Mouse (Mus musculus) kidney, postnatal 14 days (tissue): ENCODE measurements around the gene Rhobtb1.

Source experiments
- DNase-seq: peaks from one replicate; pipeline ENCODE4 v3.0.0; 2022; ENCODE audit warnings: mixed read lengths

The Rhobtb1 gene

DNA sequence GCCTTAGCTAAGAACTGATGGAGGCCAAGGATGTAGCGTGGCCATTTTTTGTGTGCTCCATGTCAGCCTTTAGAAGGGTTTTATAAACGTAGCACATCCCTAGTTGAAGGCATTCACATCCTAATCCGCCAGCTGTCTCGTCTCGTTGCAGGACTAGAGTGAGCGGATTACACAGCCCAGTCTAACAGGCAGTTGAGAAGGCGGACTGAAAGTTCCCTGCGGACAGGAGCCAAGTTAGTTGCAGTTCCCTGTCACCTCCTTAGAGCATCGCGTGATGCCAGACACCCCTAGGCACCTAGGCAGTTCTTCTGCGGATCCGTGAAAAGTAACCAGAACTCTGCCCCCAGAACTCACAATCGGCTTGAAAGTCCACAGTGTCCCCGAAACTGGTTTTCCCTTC, 60.7 kb downstream of the Rhobtb1 start:
- DNase-seq = peak; percentile 53

DNA sequence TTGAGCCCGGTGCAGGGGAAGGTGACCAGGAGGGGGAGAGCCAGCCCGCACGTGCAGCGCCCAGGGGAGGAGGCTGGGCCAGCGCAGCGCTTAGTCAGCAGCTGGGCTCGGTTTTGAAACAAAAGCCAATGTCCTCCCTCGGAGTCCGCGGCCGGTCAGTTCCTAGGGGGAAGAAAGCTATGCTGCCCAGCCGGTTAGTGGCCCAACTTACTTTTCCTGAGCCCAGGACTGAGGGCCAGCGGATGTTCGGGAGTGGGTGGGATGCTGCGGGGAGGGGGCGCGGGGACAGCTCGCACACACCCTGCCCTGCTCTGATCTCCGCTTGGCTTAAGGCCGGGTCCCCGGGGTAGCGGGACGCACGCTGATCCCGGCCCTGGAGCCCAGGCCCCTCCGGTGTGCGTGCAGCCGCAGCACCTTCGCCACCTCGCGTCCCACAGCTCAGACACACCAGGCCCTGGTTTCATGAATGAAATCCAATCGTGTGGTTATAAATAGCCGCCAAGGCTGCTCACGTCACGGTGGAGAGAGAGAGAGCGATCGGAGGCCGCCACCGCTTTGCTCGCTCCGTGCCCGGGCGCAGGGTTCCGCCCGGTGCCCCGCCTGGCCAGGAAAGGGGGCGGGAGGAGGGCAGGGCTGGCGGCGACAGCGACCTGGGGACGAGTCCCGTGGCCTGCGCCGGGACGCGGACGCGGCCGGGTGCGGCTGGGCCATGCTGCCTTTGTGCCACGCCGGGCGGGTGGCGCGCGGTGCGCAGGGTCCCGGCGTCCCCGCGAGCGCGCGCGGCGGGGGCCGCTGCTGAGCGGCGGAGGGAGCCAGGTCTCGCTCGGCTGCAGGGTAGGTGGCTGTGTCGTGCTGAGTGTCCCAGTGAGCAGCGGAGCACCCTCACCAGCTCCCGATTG, 61.6 kb downstream of the Rhobtb1 start, which contains the start of gene A930033H14Rik:
TSS of gene A930033H14Rik (minus strand) at position 557 of the 899 bp plus-strand sequence.
- DNase-seq = peak; percentile 89

GRCm38 (mm10) chr10:69213451-69213877, 62.2 kb downstream of the Rhobtb1 start:
- DNase-seq = no peak

- DNase-seq = no peak
Observed at GRCm38 (mm10) chr10:69213986-69214385, 62.8 kb downstream of the Rhobtb1 start.

DNA sequence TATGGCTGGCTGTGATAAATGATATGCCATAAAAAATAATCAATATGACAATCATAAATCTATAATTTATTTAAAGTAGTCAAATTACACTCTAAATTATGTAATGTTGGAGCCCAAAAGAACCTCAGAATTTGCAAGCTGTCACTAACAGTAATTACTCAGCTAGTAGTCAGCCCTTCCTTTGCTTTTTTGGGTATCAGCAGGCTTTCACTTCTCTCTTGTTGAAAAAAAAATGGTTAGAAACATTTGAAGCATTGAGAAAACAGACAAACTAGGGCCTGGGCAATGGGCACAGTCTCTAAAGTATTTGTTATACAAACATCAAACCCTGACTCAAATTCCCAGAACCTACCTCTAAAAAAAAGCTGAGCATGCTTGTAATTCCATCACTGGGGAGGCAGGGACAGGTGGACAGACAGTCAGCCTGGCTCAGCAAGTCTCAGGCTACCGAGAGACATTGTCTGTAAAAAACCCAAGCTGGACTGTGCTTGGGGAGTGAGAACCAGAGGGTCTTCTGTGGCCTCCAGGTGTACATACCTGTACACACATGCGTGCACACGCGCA, 66.0 kb downstream of the Rhobtb1 start:
- DNase-seq = no peak

GRCm38 (mm10) chr10:69218458-69219288, 67.4 kb downstream of the Rhobtb1 start:
- peak; percentile 83 for DNase-seq

DNA sequence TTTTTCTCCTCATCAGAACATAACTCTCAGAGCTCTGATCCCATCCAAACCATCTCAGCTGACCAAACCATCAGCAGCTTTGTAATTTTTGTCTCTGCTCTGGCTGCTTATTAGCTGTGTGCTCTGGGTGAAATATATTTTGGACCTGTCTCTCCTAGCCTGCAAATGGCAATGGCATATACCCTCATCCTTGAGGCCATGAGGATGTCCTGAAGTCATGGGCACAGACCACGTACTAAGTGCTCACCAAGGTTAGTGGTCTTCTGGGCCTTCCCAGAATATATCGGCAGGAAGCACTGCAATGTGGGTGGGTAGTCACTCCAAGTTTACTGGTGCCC, 68.0 kb downstream of the Rhobtb1 start:
- no peak for DNase-seq

GRCm38 (mm10) chr10:69220296-69220695, 69.1 kb downstream of the Rhobtb1 start:
- DNase-seq = peak; percentile 74

GRCm38 (mm10) chr10:69221148-69221547, 69.9 kb downstream of the Rhobtb1 start:
- DNase-seq = no peak

DNA sequence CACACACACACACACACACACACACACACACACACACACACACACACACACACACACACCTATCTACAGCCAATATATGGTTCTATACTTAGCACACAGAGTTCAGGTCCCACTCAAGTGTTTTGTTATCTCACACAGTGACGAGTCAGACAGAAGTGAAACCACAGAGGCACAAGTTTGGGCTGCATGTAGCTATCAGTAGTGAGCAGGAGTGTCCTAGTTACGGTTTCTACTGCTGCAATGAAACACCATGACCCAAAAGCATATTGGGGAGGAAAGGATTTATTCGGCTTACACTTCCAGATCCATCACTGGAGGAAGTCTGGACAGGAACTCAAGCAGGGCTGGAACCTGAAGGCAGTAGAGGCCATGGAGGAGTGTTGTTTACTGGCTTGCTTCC, 70.7 kb downstream of the Rhobtb1 start:
- DNase-seq = no peak

GRCm38 (mm10) chr10:69223232-69223631, 72.0 kb downstream of the Rhobtb1 start:
- DNase-seq = no peak

DNA sequence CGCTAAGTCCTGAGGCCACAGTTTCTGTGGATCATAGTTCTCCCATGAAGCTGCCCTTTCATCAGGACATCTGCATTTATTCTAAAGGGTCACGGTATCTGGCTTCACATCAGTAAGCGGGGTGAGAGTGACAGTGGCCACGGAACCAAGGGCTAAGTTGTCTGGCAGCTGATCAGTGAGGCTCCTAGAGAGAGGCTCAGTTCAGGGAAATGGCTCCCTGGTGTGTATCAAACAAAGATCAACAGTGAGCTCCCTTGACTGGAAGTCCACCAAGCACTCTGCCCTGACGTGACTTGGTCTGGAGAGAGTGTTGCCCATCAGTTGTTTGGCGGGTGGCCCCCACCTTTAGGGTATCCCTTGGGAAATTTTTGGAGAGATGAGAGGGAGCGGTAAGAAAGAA, 73.0 kb downstream of the Rhobtb1 start:
- DNase-seq = no peak

- no peak for DNase-seq
Observed at GRCm38 (mm10) chr10:69225471-69225870, 74.2 kb downstream of the Rhobtb1 start.

GRCm38 (mm10) chr10:69225951-69226350, 74.7 kb downstream of the Rhobtb1 start:
- no peak for DNase-seq

DNA sequence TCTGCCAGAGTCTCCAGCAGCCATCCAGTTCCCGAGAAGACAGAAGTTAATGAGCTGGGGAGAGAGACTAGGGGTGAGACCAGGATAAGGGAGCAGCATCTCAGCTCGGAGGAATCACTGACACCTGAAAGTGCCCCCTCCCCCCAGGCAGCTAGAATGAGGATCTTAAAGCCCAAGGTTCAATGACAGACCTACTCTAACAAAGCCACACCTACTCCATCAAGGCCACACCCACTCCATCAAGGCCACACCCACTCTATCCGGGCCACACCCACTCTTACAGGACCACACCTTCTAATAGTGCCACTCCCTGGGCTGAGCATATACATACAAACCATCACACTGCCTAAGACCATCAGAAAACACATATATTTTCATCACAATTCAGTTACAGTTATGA, 86.0 kb downstream of the Rhobtb1 start:
- DNase-seq = no peak

- DNase-seq = no peak
Observed at GRCm38 (mm10) chr10:69237781-69238180, 86.5 kb downstream of the Rhobtb1 start.

DNA sequence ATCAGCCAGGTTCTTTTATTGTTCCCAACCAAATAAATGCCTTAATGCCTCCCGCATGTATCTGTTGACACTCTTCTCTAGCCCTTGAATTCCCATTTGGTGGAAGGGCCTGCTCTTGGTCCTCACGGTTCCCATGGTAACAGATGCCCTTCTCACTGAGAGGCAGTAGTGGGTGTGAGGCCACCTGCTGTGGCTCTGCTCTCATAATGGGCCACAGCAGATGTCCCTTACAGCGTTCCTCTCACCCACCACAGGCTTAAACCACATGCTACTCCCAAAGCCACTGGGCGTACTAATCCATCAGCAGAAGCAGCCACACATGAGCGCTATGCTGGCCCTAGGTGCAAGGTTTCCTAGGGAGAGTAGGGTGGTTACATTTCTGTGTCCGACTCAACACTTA, 87.1 kb downstream of the Rhobtb1 start:
- no peak for DNase-seq

- DNase-seq = no peak
Observed at GRCm38 (mm10) chr10:69240530-69240929, 89.3 kb downstream of the Rhobtb1 start.

DNA sequence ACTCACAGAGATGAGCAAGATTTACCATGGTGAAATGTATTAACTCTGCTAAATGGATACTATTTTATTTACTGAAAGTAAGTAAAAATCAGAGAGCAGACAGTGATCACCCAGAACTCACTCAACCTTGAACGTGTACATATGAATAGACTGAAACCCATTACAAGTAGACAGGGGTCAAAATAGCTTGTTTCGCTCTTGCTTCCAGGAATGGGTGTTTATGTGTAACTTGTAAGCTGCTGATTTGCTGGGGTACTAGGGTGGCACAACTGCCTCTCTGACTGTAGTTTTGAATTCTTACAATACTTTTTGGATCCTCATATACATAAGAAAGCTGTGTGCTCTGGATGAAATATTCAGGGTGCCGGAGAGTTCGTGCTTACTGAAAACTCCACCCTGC, 93.9 kb downstream of the Rhobtb1 start:
- no peak for DNase-seq

GRCm38 (mm10) chr10:69245906-69246668, 94.9 kb downstream of the Rhobtb1 start:
- DNase-seq = peak; percentile 47

DNA sequence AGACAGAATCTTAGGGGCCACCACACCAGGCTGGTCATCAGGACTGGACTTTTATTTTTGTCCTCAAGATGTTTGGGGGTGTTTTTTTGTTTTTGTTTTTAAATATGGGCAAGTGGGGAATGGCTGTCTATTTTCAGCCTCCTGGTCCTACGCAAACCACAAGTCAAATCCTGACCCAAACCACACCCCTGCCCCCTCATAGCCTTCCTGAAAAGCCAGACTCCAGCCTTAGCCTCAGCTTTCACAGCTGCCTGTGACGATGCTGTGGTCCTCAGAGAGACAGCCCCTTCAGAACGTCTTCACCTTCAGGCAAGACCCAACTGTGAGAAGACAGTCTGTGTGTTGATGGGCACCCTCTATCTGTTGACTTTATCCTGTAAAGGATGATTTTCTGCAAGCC, 95.5 kb downstream of the Rhobtb1 start:
- no peak for DNase-seq

DNA sequence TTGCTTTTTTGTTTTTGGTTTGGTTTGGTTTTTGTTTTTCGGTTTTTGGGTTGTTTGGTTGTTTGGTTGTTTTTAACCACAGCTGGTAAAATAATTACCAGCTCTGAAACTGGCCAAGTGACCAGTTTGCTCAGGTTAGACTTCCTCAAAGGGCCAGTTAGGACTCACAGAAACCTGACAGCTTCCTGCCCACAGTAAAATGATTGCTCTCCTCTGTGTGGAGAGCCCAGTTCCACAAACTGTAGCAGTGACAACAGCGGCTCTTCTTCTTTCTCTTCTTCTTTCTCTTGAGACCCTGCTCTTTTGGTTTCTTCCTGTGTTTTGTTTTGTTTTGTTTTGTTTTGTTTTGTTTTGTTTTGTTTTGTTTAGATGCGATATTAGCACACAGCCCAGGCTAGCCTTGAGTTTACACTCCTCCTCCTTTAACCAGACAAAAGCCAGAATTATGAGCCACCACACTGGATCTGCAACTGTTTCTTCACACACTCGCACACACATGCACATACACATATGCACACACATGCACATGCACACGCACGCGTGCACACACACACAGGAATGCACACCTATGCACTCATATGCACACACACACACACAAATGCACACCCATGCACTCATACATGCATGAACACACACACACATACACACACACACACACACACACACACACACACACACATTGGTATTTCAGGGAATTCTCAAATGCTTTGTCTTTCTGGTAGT, 96.2 kb downstream of the Rhobtb1 start:
- DNase-seq = no peak
